Mouse (Mus musculus) forebrain, embryonic 10.5 days (tissue): ENCODE data around the gene Nme4. TPM values are rescaled to one million over a fixed set of nuclear protein-coding genes. Genes with fewer than 3 reads are reported as not detected.
A peak's percentile ranks its signal among the peaks of the same experiment; 100 is the strongest.

Experiments
- DNase-seq: peaks from one replicate; pipeline ENCODE4 v3.0.0-alpha.2; 2017; ENCODE audit warnings: low spot score; ENCODE audit errors: extremely low spot score
- H3K27ac ChIP-seq: fragments of 300-500 bp; sonication (generic); 2 replicates; pipeline ENCODE4 v1.5.1; 2016; ENCODE audit warnings: mild to moderate bottlenecking
- H3K27me3 ChIP-seq: fragments of 300-500 bp; sonication (generic); 2 replicates; pipeline ENCODE4 v1.6.1; 2016; ENCODE audit warnings: mild to moderate bottlenecking; ENCODE audit not compliant: poor library complexity, severe bottlenecking
- H3K36me3 ChIP-seq: fragments of 300-500 bp; sonication (generic); replicated peaks from 2 replicates; pipeline ENCODE4 v1.6.1; 2016; ENCODE audit warnings: mild to moderate bottlenecking, moderate library complexity
- H3K4me1 ChIP-seq: fragments of 300-500 bp; sonication (generic); 2 replicates; pipeline ENCODE4 v1.6.1; 2016
- H3K4me3 ChIP-seq: fragments of 300-500 bp; sonication (generic); 2 replicates; pipeline ENCODE4 v1.5.1; 2016; ENCODE audit warnings: mild to moderate bottlenecking, moderate library complexity
- H3K9me3 ChIP-seq: fragments of 300-500 bp; sonication (generic); 2 replicates; pipeline ENCODE4 v1.6.1; 2016; ENCODE audit warnings: mild to moderate bottlenecking, moderate library complexity
- WGBS: fragments of 180-500 bp; shearing (Covaris S2); methylation state at CpG from one replicate; pipeline ENCODE4 v1.1.7; 2016; 5-methylcytosine and 5-hydroxymethylcytosine counted together
- polyA plus RNA-seq: library from polyadenylated mRNA; unstranded; fragments of >200 nt; fragmentation: Nextera tagmentation; extraction: Ambion mirVana; gene quantifications from 2 replicates; pipeline ENCODE4 v1.2.1, GENCODE M21; 2016

The Nme4 gene
- 126 and 138 TPM in 2 replicates for polyA plus RNA-seq

- H3K27ac ChIP-seq = peak within 1 kb of the TSS; percentile 98
- 4% methylated on average over 47 of the region's 47 CpGs for WGBS
- H3K4me1 ChIP-seq = peaks cover 28% of the 10 kb centered on the region
- H3K27me3 ChIP-seq = no peaks in the 10 kb centered on the region
- H3K36me3 ChIP-seq = peaks cover 29% of the 10 kb centered on the region
- H3K4me3 ChIP-seq = peak within 1 kb of the TSS; percentile 84
- peak; percentile 76 for DNase-seq
- H3K9me3 ChIP-seq = no peaks in the 10 kb centered on the region
These were observed at the start of gene Nme4 for GRCm38 (mm10) chr17:26095121-26095740. Gene Nme4 (minus strand): TSS chr17:26095602.

- no peak for DNase-seq
- 95% methylated on average over 5 of the region's 5 CpGs for WGBS
- H3K27me3 ChIP-seq = no peaks in the 10 kb centered on the region
- peaks cover 67% of the 10 kb centered on the region for H3K36me3 ChIP-seq
- no peaks in the 10 kb centered on the region; the same call in 1 of the 2 replicates for H3K9me3 ChIP-seq
- peaks cover 19% of the 10 kb centered on the region for H3K4me1 ChIP-seq
- no peak overlapping the region for H3K27ac ChIP-seq
- no peak overlapping the region for H3K4me3 ChIP-seq
These were observed 48.0 kb upstream of the Nme4 start for GRCm38 (mm10) chr17:26143386-26143785.

DNA sequence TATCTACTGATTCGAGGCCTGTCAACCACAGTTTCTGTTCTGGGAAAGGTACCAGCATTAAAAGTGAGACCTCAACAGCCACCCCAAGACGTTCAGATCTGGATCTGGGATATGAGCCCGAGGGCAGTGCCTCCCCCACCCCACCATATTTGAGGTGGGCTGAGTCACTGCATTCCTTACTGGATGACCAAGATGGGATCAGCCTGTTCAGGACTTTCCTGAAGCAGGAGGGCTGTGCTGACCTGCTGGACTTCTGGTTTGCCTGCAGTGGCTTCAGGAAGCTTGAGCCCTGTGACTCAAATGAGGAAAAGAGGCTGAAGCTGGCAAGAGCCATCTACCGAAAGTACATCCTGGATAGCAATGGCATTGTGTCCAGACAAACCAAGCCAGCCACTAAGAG lies 47.4 kb upstream of the Nme4 start:
- Histone ChIP-seq H3K27me3 (no peaks in the 10 kb centered on the region), H3K9me3 (no peaks in the 10 kb centered on the region), H3K27ac (no peak overlapping the region), H3K4me1 (peaks cover 23% of the 10 kb centered on the region), H3K4me3 (no peak overlapping the region), H3K36me3 (peaks cover 61% of the 10 kb centered on the region)
- 94% methylated on average over 4 of the region's 4 CpGs for WGBS
- no peak for DNase-seq

- WGBS = under 1% methylated on average over 56 of the region's 58 CpGs
- no peaks in the 10 kb centered on the region for H3K27me3 ChIP-seq
- peak overlapping the region; percentile 92 for H3K4me3 ChIP-seq
- H3K27ac ChIP-seq = peak overlapping the region; percentile 94
- peaks cover 25% of the 10 kb centered on the region for H3K36me3 ChIP-seq
- H3K9me3 ChIP-seq = no peaks in the 10 kb centered on the region
- peaks cover 31% of the 10 kb centered on the region for H3K4me1 ChIP-seq
- DNase-seq = no peak
These were observed 43.5 kb upstream of the Nme4 start for GRCm38 (mm10) chr17:26138901-26139381.

DNA sequence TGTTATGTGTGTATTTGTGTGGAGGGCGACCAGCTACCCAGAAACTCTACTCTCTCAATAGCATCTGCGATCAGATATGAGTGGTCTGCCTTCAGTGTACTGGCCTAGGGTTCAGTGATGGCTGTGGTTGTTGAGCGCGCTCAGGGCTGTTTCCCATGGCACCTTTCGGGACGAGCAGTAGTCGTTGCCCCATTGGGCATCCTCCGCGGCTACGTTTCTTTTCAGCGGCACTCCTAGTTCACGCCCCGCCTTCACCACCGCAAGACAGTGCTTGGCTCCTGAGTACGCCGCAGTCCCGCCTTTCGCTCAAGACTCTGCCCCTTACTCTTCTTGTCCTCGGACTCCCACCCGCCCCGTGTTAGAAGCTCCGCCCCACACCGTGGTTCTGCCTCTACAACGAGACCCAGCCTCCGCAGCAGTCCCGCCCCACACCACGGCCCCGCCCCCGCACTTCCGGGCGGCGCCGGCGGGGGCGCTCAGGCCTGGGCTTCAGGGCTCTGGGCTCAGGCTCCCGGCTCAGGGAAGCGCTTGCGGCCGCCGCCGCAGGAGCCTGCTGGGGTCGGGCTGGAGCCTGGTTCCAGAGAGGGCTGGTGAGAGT lies 42.9 kb upstream of the Nme4 start, which contains the start of gene Axin1:
Axin1 (plus strand) TSS at position 450 of the 598 bp plus-strand sequence.
- Histone ChIP-seq H3K27me3 (no peaks in the 10 kb centered on the region), H3K9me3 (no peaks in the 10 kb centered on the region)

DNA sequence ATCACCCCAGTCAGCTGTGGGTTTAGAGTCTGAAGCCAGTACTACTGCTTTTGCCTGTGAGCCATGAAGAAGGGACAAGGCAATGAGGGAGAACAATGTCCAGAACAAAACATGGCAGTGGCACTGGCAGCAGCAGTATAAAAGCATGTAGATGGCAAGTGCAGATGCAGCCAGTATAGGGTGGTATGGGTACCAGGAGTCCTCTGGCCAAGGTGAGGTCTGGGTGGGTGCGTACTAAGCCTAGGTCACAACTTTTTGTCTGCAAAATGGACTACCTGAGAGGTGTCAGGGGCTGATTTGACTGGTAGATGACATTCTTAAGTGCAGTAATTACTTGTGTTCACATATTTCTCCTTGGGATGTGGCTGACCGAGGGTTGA lies 42.3 kb upstream of the Nme4 start:
- Histone ChIP-seq H3K27ac (peak overlapping the region; percentile 94), H3K4me3 (peak overlapping the region; percentile 92), H3K9me3 (no peaks in the 10 kb centered on the region), H3K36me3 (peaks cover 21% of the 10 kb centered on the region), H3K4me1 (peaks cover 33% of the 10 kb centered on the region), H3K27me3 (no peaks in the 10 kb centered on the region)
- 80% methylated on average over 2 of the region's 2 CpGs for WGBS
- no peak for DNase-seq

More for the DNA sequence above, 42.9 kb upstream of the Nme4 start, which contains the start of gene Axin1:
- H3K4me1 ChIP-seq = peaks cover 31% of the 10 kb centered on the region
- peak; percentile 98 for DNase-seq
- peaks cover 23% of the 10 kb centered on the region for H3K36me3 ChIP-seq
- peak within 1 kb of the TSS; percentile 94 for H3K27ac ChIP-seq
- peak within 1 kb of the TSS; percentile 92 for H3K4me3 ChIP-seq
- WGBS = under 1% methylated on average over 42 of the region's 42 CpGs

DNA sequence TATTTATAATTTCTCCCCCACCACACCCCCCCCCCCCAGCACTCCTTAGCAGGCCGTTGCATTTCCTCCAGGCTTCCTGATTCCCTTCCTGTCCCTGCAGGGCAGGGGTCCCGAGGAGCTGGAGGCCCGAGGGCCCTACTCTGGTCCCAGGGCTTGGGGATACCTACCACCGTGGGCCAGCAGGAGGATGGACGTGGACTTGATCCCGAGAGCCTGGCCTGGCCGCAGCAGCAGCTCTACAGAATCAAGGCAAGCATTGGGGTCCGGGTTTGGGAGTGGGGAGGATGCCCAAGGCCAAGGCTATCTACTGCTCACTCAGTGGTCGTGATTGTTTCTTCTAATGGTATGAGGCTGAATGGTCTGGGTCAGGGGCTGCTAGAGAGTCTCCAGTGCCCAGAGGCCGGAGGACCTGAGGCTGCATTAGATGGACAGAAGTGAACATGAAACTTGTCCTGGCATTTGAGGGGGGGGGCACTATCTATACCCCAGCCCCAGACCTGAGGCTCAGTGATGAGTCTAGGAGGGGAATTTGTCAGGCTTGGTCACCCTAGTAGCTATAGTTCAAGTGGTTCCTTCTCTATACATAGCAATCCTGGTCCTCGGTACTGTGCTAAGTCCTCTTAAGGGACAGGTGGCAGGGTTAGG lies 41.8 kb upstream of the Nme4 start:
- peaks cover 38% of the 10 kb centered on the region for H3K4me1 ChIP-seq
- H3K9me3 ChIP-seq = no peaks in the 10 kb centered on the region
- peaks cover 21% of the 10 kb centered on the region for H3K36me3 ChIP-seq
- no peaks in the 10 kb centered on the region for H3K27me3 ChIP-seq
- no peak for DNase-seq
- H3K27ac ChIP-seq = peak overlapping the region; percentile 94
- 88% methylated on average over 11 of the region's 11 CpGs for WGBS
- peak overlapping the region; percentile 92; the same call in 1 of the 2 replicates for H3K4me3 ChIP-seq

GRCm38 (mm10) chr17:26131856-26132853 lies 36.8 kb upstream of the Nme4 start:
- DNase-seq = no peak
- no peaks in the 10 kb centered on the region for H3K27me3 ChIP-seq

DNA sequence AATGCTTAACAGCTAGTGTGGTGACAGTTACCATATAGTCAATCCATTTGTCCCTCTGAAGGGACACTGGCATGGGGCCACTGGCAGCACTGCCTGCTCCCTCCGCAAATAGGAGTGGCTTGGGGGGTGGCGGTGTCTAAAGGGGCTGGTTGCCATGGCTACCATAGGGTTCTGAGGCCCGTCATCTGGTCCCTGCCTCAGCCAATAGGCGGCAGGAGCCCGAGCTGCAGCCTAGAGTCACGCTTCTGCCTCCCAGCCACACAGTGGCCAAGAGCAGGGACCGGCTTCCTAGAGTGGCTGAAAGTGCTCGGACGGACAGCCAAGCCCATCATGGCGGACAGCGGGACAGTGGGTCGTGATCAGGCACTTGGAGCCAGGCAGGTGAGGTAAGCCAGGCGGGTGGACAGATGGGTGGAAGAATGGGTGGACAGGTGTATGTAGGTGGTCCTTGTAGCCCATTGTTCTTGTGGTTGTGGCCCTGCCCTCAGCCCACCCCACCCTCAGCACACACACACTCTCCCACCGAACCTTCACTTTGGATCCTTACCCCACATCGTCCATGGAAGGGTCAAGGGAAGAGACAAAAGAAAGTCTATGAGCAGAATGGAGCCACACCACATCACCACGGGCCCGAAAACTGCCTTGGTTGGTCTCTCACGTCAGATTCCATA lies 35.8 kb upstream of the Nme4 start:
- DNase-seq = no peak
- Histone ChIP-seq H3K4me3 (peak overlapping the region; percentile 34; the same call in 1 of the 2 replicates), H3K27ac (peak overlapping the region; percentile 76; the same call in 1 of the 2 replicates), H3K4me1 (peaks cover 20% of the 10 kb centered on the region), H3K27me3 (no peaks in the 10 kb centered on the region), H3K9me3 (no peaks in the 10 kb centered on the region), H3K36me3 (peaks cover 76% of the 10 kb centered on the region)
- WGBS = 82% methylated on average over 18 of the region's 18 CpGs

More at GRCm38 (mm10) chr17:26131856-26132853, 36.8 kb upstream of the Nme4 start:
- 81% methylated on average over 18 of the region's 18 CpGs for WGBS
- H3K9me3 ChIP-seq = no peaks in the 10 kb centered on the region
- H3K36me3 ChIP-seq = peaks cover 67% of the 10 kb centered on the region
- H3K27ac ChIP-seq = peak overlapping the region; percentile 76
- H3K4me1 ChIP-seq = peaks cover 22% of the 10 kb centered on the region
- H3K4me3 ChIP-seq = peak overlapping the region; percentile 34; the same call in 1 of the 2 replicates

DNA sequence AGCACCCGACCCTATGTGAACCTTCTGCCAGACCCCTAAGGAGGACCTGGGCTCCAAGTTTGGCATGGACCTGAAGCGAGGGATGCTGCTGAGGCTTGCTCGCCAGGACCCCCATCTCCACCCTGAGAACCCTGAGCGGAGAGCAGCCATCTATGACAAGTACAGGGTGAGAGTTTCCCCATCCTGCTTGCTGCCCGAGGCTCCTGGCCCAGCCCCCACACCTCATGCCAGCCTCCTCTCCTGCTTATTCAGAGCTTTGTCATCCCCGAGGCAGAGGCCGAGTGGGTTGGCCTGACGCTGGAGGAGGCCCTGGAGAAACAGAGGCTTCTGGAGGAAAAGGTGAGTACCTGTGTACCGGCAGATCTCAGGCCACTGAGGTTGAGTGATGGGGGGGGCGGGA lies 29.8 kb upstream of the Nme4 start:
- 91% methylated on average over 10 of the region's 10 CpGs for WGBS
- no peak for DNase-seq
- Histone ChIP-seq H3K4me3 (peak overlapping the region; percentile 95; the same call in 1 of the 2 replicates), H3K27ac (no peak overlapping the region), H3K27me3 (no peaks in the 10 kb centered on the region; the same call in 1 of the 2 replicates), H3K4me1 (peaks cover 28% of the 10 kb centered on the region), H3K9me3 (no peaks in the 10 kb centered on the region), H3K36me3 (peaks cover 58% of the 10 kb centered on the region)

- peaks cover 32% of the 10 kb centered on the region for H3K4me1 ChIP-seq
- H3K4me3 ChIP-seq = peak overlapping the region; percentile 95
- no peak for DNase-seq
- 92% methylated on average over 7 of the region's 7 CpGs for WGBS
- no peak overlapping the region for H3K27ac ChIP-seq
- H3K36me3 ChIP-seq = peaks cover 52% of the 10 kb centered on the region
- peaks cover 3% of the 10 kb centered on the region for H3K27me3 ChIP-seq
- H3K9me3 ChIP-seq = no peaks in the 10 kb centered on the region
These were observed 29.2 kb upstream of the Nme4 start for GRCm38 (mm10) chr17:26124560-26124959.
